In genomic region chr13:21441207-21441572, GRCm38 (mm10) we compare ENCODE assay signal across 9 mouse cellular contexts. TPM values are rescaled to one million over a fixed set of nuclear protein-coding genes. Genes with fewer than 3 reads are reported as not detected.
DNase-seq lines count a peak whose midpoint lies in the region; ATAC-seq and TF ChIP-seq lines count a peak whose summit lies in the region.
"Had no signal": no experiment of that assay in that cellular context is flagged by ENCODE, and none has a peak within 500 bp of the region (broad histone marks: within the 10 kb centered on the region; RNA-seq: fewer than 3 reads in every experiment).

No protein-coding gene starts in this region.

- WGBS in limb, embryonic 14.5 days, result 15% methylated on average over 10 of the region's 10 CpGs
- WGBS in stomach, embryonic 16.5 days, result 17% methylated on average over 10 of the region's 10 CpGs

- DNase-seq in embryo, embryonic 10.5 days (ENCODE audit: low spot score), result peak; percentile 28
- no peak for DNase-seq in embryo, embryonic 10 days (ENCODE audit: low spot score)
- no peak for DNase-seq in limb, embryonic 14.5 days (ENCODE audit: low spot score)
- no peak for DNase-seq in urinary bladder, postnatal 36 days (ENCODE audit: low spot score in 2 of 2)
- no peak for DNase-seq in spleen, postnatal 4 days (ENCODE audit: low spot score in 2 of 2)

- peaks cover 35% of the 10 kb centered on the region for H3K36me3 ChIP-seq in megakaryocyte, embryonic 14.5 days (replicated peaks; ENCODE audit: low read length)
- H3K36me3 ChIP-seq in limb, embryonic 14.5 days (ENCODE audit: control insufficient read depth, insufficient read depth, low read length), result peaks cover 36% of the 10 kb centered on the region
- H3K36me3 ChIP-seq in stomach, embryonic 16.5 days (ENCODE audit: control insufficient read depth, insufficient read depth, low read length), result 0 out of 2 replicates have a peak, but pooled peaks cover 9% of the 10 kb centered on the region

- H3K27ac ChIP-seq in limb, embryonic 14.5 days (replicated peaks; ENCODE audit: low read depth, low read length), result peak overlapping the region; percentile 68; the same call in 1 of the 2 replicates
- peak overlapping the region; percentile 85 for H3K27ac ChIP-seq in stomach, embryonic 16.5 days (ENCODE audit: low read length)

- peak overlapping the region; percentile 93 for H3K4me3 ChIP-seq in megakaryocyte, embryonic 14.5 days (replicated peaks)
- peak overlapping the region; percentile 60 for H3K4me3 ChIP-seq in limb, embryonic 14.5 days (replicated peaks; ENCODE audit: low read length)
- H3K4me3 ChIP-seq in stomach, embryonic 16.5 days (replicated peaks; ENCODE audit: low read length), result peak overlapping the region; percentile 68

- no peak for TF ChIP-seq POLR2A in limb, embryonic 14.5 days (IDR thresholded peaks at IDR 0.05; ENCODE audit: borderline replicate concordance, extremely low read depth, insufficient read depth, insufficient read length)

- H3K4me1 ChIP-seq in megakaryocyte, embryonic 14.5 days, result peaks cover 23% of the 10 kb centered on the region
- H3K4me1 ChIP-seq in limb, embryonic 14.5 days (ENCODE audit: control insufficient read depth, insufficient read depth, low read length), result no peaks in the 10 kb centered on the region
- H3K4me1 ChIP-seq in stomach, embryonic 16.5 days (ENCODE audit: control insufficient read depth, insufficient read depth, low read length), result no peaks in the 10 kb centered on the region

- ATAC-seq in megakaryocyte, adult 5-6 weeks (ENCODE audit: poor library complexity, severe bottlenecking), result no peak
- ATAC-seq in limb, embryonic 14.5 days (ENCODE audit: low FRiP score, low read depth), result no peak
- no peak for ATAC-seq in stomach, embryonic 16.5 days (ENCODE audit: insufficient read depth, low FRiP score)

- no peaks in the 10 kb centered on the region for H3K27me3 ChIP-seq in megakaryocyte, embryonic 14.5 days (replicated peaks)
- H3K27me3 ChIP-seq in limb, embryonic 14.5 days (ENCODE audit: control insufficient read depth, insufficient read depth, low read length), result no peaks in the 10 kb centered on the region
- H3K27me3 ChIP-seq in stomach, embryonic 16.5 days (ENCODE audit: control insufficient read depth, insufficient read depth, low read length), result no peaks in the 10 kb centered on the region

- H3K9ac ChIP-seq in limb, embryonic 14.5 days (ENCODE audit: low read depth, low read length, severe bottlenecking), result peak overlapping the region; percentile 72
- peak overlapping the region; percentile 83 for H3K9ac ChIP-seq in stomach, embryonic 16.5 days (ENCODE audit: low read length)

- no peaks in the 10 kb centered on the region for H3K9me3 ChIP-seq in megakaryocyte, embryonic 14.5 days
- H3K9me3 ChIP-seq in limb, embryonic 14.5 days (ENCODE audit: control insufficient read depth, low read length), result no peaks in the 10 kb centered on the region
- no peaks in the 10 kb centered on the region for H3K9me3 ChIP-seq in stomach, embryonic 16.5 days (replicated peaks; ENCODE audit: control insufficient read depth, low read length)

- H3K4me2 ChIP-seq in limb, embryonic 14.5 days (replicated peaks; ENCODE audit: low read depth, low read length, severe bottlenecking), result peak overlapping the region; percentile 84
- peak overlapping the region; percentile 88 for H3K4me2 ChIP-seq in stomach, embryonic 16.5 days (ENCODE audit: low read depth, low read length)

RNA-seq across cellular contexts. Expression of gene Pgbd1, which starts 0.3 kb away (rescaled TPM):
- polyA plus RNA-seq in megakaryocyte, embryonic 14.5 days (2012; ENCODE audit: insufficient read depth, low replicate concordance), result 0.07 TPM in 1 of 2 replicates, not detected in the other
- total RNA-seq in megakaryocyte, adult 5-6 weeks (2015), result 0.30 TPM in 1 of 2 replicates, not detected in the other
- total RNA-seq in megakaryocyte, adult 5-6 weeks (2017), result 0.33 TPM in 1 of 2 replicates, not detected in the other
- polyA plus RNA-seq in limb, embryonic 14.5 days (2012; rRNA removed), result 2.1 and 3.1 TPM in 2 replicates
- 2.4 and 3.1 TPM in 2 replicates for polyA plus RNA-seq in limb, embryonic 14.5 days (2014; fragmentation: Nextera tagmentation; extraction: Ambion mirVana)
- polyA plus RNA-seq in stomach, embryonic 16.5 days (2015; fragmentation: Nextera tagmentation; extraction: Ambion mirVana), result 2.3 and 2.4 TPM in 2 replicates

RNA-seq across cellular contexts. Expression of gene Zscan26, which starts 12.3 kb away (rescaled TPM):
- 0.70 TPM in 1 of 2 replicates, not detected in the other for polyA plus RNA-seq in megakaryocyte, embryonic 14.5 days (2012; ENCODE audit: insufficient read depth, low replicate concordance)
- total RNA-seq in megakaryocyte, adult 5-6 weeks (2015), result 24.2 and 25.3 TPM in 2 replicates
- total RNA-seq in megakaryocyte, adult 5-6 weeks (2017), result 26.9 and 27.2 TPM in 2 replicates
- 44.6 and 52.4 TPM in 2 replicates for polyA plus RNA-seq in limb, embryonic 14.5 days (2012; rRNA removed)
- polyA plus RNA-seq in limb, embryonic 14.5 days (2014; fragmentation: Nextera tagmentation; extraction: Ambion mirVana), result 17.7 and 20.5 TPM in 2 replicates
- 27.1 and 30.3 TPM in 2 replicates for polyA plus RNA-seq in stomach, embryonic 16.5 days (2015; fragmentation: Nextera tagmentation; extraction: Ambion mirVana)

RNA-seq across cellular contexts. Expression of gene Nkapl, which starts 27.1 kb away (rescaled TPM):
- polyA plus RNA-seq in megakaryocyte, embryonic 14.5 days (2012; ENCODE audit: insufficient read depth, low replicate concordance), result 0.92 TPM in 1 of 2 replicates, not detected in the other
- 0.16 and 1.1 TPM in 2 replicates for total RNA-seq in megakaryocyte, adult 5-6 weeks (2015)
- 1.2 and 1.3 TPM in 2 replicates for total RNA-seq in megakaryocyte, adult 5-6 weeks (2017)
- polyA plus RNA-seq in limb, embryonic 14.5 days (2012; rRNA removed), result 0.55 and 0.69 TPM in 2 replicates
- polyA plus RNA-seq in limb, embryonic 14.5 days (2014; fragmentation: Nextera tagmentation; extraction: Ambion mirVana), result 2.4 and 2.6 TPM in 2 replicates
- 1.3 and 1.6 TPM in 2 replicates for polyA plus RNA-seq in stomach, embryonic 16.5 days (2015; fragmentation: Nextera tagmentation; extraction: Ambion mirVana)
- total RNA-seq: common myeloid progenitor, adult 5-6 weeks had no signal

RNA-seq across cellular contexts. Expression of gene Zkscan4, which starts 37.5 kb away (rescaled TPM):
- not detected in 2 replicates for polyA plus RNA-seq in megakaryocyte, embryonic 14.5 days (2012; ENCODE audit: insufficient read depth, low replicate concordance)
- total RNA-seq in megakaryocyte, adult 5-6 weeks (2015), result 0.09 and 0.16 TPM in 2 replicates
- total RNA-seq in megakaryocyte, adult 5-6 weeks (2017), result 0.44 TPM in 1 of 2 replicates, not detected in the other
- 1.8 and 2.2 TPM in 2 replicates for polyA plus RNA-seq in limb, embryonic 14.5 days (2012; rRNA removed)
- 2.9 and 3.8 TPM in 2 replicates for polyA plus RNA-seq in limb, embryonic 14.5 days (2014; fragmentation: Nextera tagmentation; extraction: Ambion mirVana)
- polyA plus RNA-seq in stomach, embryonic 16.5 days (2015; fragmentation: Nextera tagmentation; extraction: Ambion mirVana), result 2.8 and 3.4 TPM in 2 replicates

RNA-seq across cellular contexts. Expression of gene Gm10065, which starts 38.1 kb away (rescaled TPM):
- not detected in 2 replicates for polyA plus RNA-seq in megakaryocyte, embryonic 14.5 days (2012; ENCODE audit: insufficient read depth, low replicate concordance)
- not detected in 2 replicates for total RNA-seq in megakaryocyte, adult 5-6 weeks (2015)
- total RNA-seq in megakaryocyte, adult 5-6 weeks (2017), result not detected in 2 replicates
- polyA plus RNA-seq in limb, embryonic 14.5 days (2012; rRNA removed), result not detected in 2 replicates
- not detected in 2 replicates for polyA plus RNA-seq in limb, embryonic 14.5 days (2014; fragmentation: Nextera tagmentation; extraction: Ambion mirVana)
- not detected in 2 replicates for polyA plus RNA-seq in stomach, embryonic 16.5 days (2015; fragmentation: Nextera tagmentation; extraction: Ambion mirVana)
- total RNA-seq: common myeloid progenitor, adult 5-6 weeks had no signal

Comparison
In these comparisons a context has a peak if more than half of its experiments do, and no peak if none do; other contexts are left out.
1. RNA of gene Zscan26, which starts 12.3 kb away (polyA plus RNA-seq): 17.7 to 52.4 TPM in limb, embryonic 14.5 days and 27.1 to 30.3 TPM in stomach, embryonic 16.5 days; 0.70 TPM in megakaryocyte, embryonic 14.5 days; every median in the first group is over 10 times any median in the second.
2. Peak in every context shown above with its lines, with median percentiles within 50 percentile points of each other: H3K4me3 ChIP-seq.